Mouse (Mus musculus): ENCODE measurements around the gene 9330182L06Rik. TPM values are rescaled to one million over a fixed set of nuclear protein-coding genes. Genes with fewer than 3 reads are reported as not detected.

9330182L06Rik gene
- polyA plus RNA-seq, 1 experiment from 2014 or later: 4.7 TPM

- Histone ChIP-seq H3K36me3 (ENCODE audit: control insufficient read depth, insufficient read depth, low read length) (no peaks in the 10 kb centered on the region), H3K4me2 (ENCODE audit: low read length) (no peak overlapping the region), H3K9me3 (ENCODE audit: control insufficient read depth, low read length) (no peaks in the 10 kb centered on the region), H3K9ac (ENCODE audit: low read length) (no peak overlapping the region), H3K27me3 (replicated peaks; ENCODE audit: control insufficient read depth, insufficient read depth, low read length) (no peaks in the 10 kb centered on the region), H3K4me1 (replicated peaks; ENCODE audit: control insufficient read depth, insufficient read depth, low read length) (no peaks in the 10 kb centered on the region), H3K27ac (ENCODE audit: low read depth) (no peak overlapping the region), H3K4me3 (ENCODE audit: low read depth, low read length) (no peak overlapping the region)
- no peak for ATAC-seq (replicated peaks; ENCODE audit: low FRiP score, low TSS enrichment, low read depth)
- no peak for DNase-seq (ENCODE audit: low spot score)
- 80% methylated on average over 5 of the region's 5 CpGs for WGBS
These were observed 86.2 kb downstream of the 9330182L06Rik start for GRCm38 (mm10) chr5:9352163-9352562.

GRCm38 (mm10) chr5:9352646-9353045 is 86.7 kb downstream of the 9330182L06Rik start:
- WGBS: 63% methylated on average over 1 of the region's 1 CpGs
- DNase-seq (ENCODE audit: low spot score) (no peak), ATAC-seq (replicated peaks; ENCODE audit: low FRiP score, low TSS enrichment, low read depth) (no peak)
- no peaks in the 10 kb centered on the region for H3K36me3 ChIP-seq (ENCODE audit: control insufficient read depth, insufficient read depth, low read length)
- H3K4me3 ChIP-seq (ENCODE audit: low read depth, low read length): no peak overlapping the region
- no peaks in the 10 kb centered on the region for H3K27me3 ChIP-seq (replicated peaks; ENCODE audit: control insufficient read depth, insufficient read depth, low read length)
- no peaks in the 10 kb centered on the region for H3K9me3 ChIP-seq (ENCODE audit: control insufficient read depth, low read length)
- H3K4me1 ChIP-seq (replicated peaks; ENCODE audit: control insufficient read depth, insufficient read depth, low read length): no peaks in the 10 kb centered on the region
- no peak overlapping the region for H3K4me2 ChIP-seq (ENCODE audit: low read length)
- H3K27ac ChIP-seq (ENCODE audit: low read depth): no peak overlapping the region
- H3K9ac ChIP-seq (ENCODE audit: low read length): no peak overlapping the region

GRCm38 (mm10) chr5:9354257-9354656 is 88.3 kb downstream of the 9330182L06Rik start:
- DNase-seq (ENCODE audit: low spot score) (no peak), ATAC-seq (replicated peaks; ENCODE audit: low FRiP score, low TSS enrichment, low read depth) (no peak)
- H3K27me3 ChIP-seq (replicated peaks; ENCODE audit: control insufficient read depth, insufficient read depth, low read length): no peaks in the 10 kb centered on the region
- no peaks in the 10 kb centered on the region for H3K4me1 ChIP-seq (replicated peaks; ENCODE audit: control insufficient read depth, insufficient read depth, low read length)
- H3K36me3 ChIP-seq (ENCODE audit: control insufficient read depth, insufficient read depth, low read length): no peaks in the 10 kb centered on the region
- H3K9me3 ChIP-seq (ENCODE audit: control insufficient read depth, low read length): no peaks in the 10 kb centered on the region
- WGBS: 88% methylated on average over 1 of the region's 1 CpGs
- H3K4me2 ChIP-seq (ENCODE audit: low read length): no peak overlapping the region
- no peak overlapping the region for H3K4me3 ChIP-seq (ENCODE audit: low read depth, low read length)
- H3K9ac ChIP-seq (ENCODE audit: low read length): no peak overlapping the region
- no peak overlapping the region for H3K27ac ChIP-seq (ENCODE audit: low read depth)

GRCm38 (mm10) chr5:9358076-9358475 is 92.2 kb downstream of the 9330182L06Rik start:
- Histone ChIP-seq H3K4me1 (replicated peaks; ENCODE audit: control insufficient read depth, insufficient read depth, low read length) (no peaks in the 10 kb centered on the region), H3K9ac (ENCODE audit: low read length) (no peak overlapping the region), H3K9me3 (ENCODE audit: control insufficient read depth, low read length) (no peaks in the 10 kb centered on the region), H3K36me3 (ENCODE audit: control insufficient read depth, insufficient read depth, low read length) (no peaks in the 10 kb centered on the region), H3K4me3 (ENCODE audit: low read depth, low read length) (no peak overlapping the region), H3K27me3 (replicated peaks; ENCODE audit: control insufficient read depth, insufficient read depth, low read length) (no peaks in the 10 kb centered on the region), H3K4me2 (ENCODE audit: low read length) (no peak overlapping the region), H3K27ac (ENCODE audit: low read depth) (no peak overlapping the region)
- ATAC-seq (replicated peaks; ENCODE audit: low FRiP score, low TSS enrichment, low read depth): no peak
- no peak for DNase-seq (ENCODE audit: low spot score)
- 49% methylated on average over 2 of the region's 2 CpGs for WGBS

- no peak for DNase-seq (ENCODE audit: low spot score)
- no peak overlapping the region for H3K9ac ChIP-seq (ENCODE audit: low read length)
- H3K27ac ChIP-seq (ENCODE audit: low read depth): no peak overlapping the region
- no peaks in the 10 kb centered on the region for H3K4me1 ChIP-seq (replicated peaks; ENCODE audit: control insufficient read depth, insufficient read depth, low read length)
- 79% methylated on average over 7 of the region's 7 CpGs for WGBS
- H3K4me2 ChIP-seq (ENCODE audit: low read length): no peak overlapping the region
- no peak overlapping the region for H3K4me3 ChIP-seq (ENCODE audit: low read depth, low read length)
- ATAC-seq (replicated peaks; ENCODE audit: low FRiP score, low TSS enrichment, low read depth): no peak
- no peaks in the 10 kb centered on the region for H3K36me3 ChIP-seq (ENCODE audit: control insufficient read depth, insufficient read depth, low read length)
- no peaks in the 10 kb centered on the region for H3K9me3 ChIP-seq (ENCODE audit: control insufficient read depth, low read length)
- H3K27me3 ChIP-seq (replicated peaks; ENCODE audit: control insufficient read depth, insufficient read depth, low read length): no peaks in the 10 kb centered on the region
These were observed 96.2 kb downstream of the 9330182L06Rik start for GRCm38 (mm10) chr5:9361982-9362661.

- Histone ChIP-seq H3K9ac (ENCODE audit: low read length) (no peak overlapping the region), H3K27ac (ENCODE audit: low read depth) (no peak overlapping the region), H3K27me3 (replicated peaks; ENCODE audit: control insufficient read depth, insufficient read depth, low read length) (no peaks in the 10 kb centered on the region), H3K4me3 (ENCODE audit: low read depth, low read length) (no peak overlapping the region), H3K9me3 (ENCODE audit: control insufficient read depth, low read length) (no peaks in the 10 kb centered on the region), H3K4me1 (replicated peaks; ENCODE audit: control insufficient read depth, insufficient read depth, low read length) (no peaks in the 10 kb centered on the region), H3K36me3 (ENCODE audit: control insufficient read depth, insufficient read depth, low read length) (no peaks in the 10 kb centered on the region), H3K4me2 (ENCODE audit: low read length) (no peak overlapping the region)
- WGBS: 65% methylated on average over 1 of the region's 1 CpGs
- DNase-seq (ENCODE audit: low spot score): no peak
- no peak for ATAC-seq (replicated peaks; ENCODE audit: low FRiP score, low TSS enrichment, low read depth)
These were observed 99.0 kb downstream of the 9330182L06Rik start for GRCm38 (mm10) chr5:9364937-9365336.

GRCm38 (mm10) chr5:9367920-9368692 is 102.2 kb downstream of the 9330182L06Rik start:
- Histone ChIP-seq H3K27ac (ENCODE audit: low read depth) (no peak overlapping the region), H3K9me3 (ENCODE audit: control insufficient read depth, low read length) (no peaks in the 10 kb centered on the region)
- DNase-seq (ENCODE audit: low spot score): no peak

GRCm38 (mm10) chr5:9371127-9371526 is 105.2 kb downstream of the 9330182L06Rik start:
- no peaks in the 10 kb centered on the region for H3K4me1 ChIP-seq (replicated peaks; ENCODE audit: control insufficient read depth, insufficient read depth, low read length)
- no peak for ATAC-seq (replicated peaks; ENCODE audit: low FRiP score, low TSS enrichment, low read depth)
- WGBS: 90% methylated on average over 3 of the region's 3 CpGs
- no peak overlapping the region for H3K4me3 ChIP-seq (ENCODE audit: low read depth, low read length)
- no peak overlapping the region for H3K27ac ChIP-seq (ENCODE audit: low read depth)
- no peaks in the 10 kb centered on the region for H3K9me3 ChIP-seq (ENCODE audit: control insufficient read depth, low read length)
- H3K9ac ChIP-seq (ENCODE audit: low read length): no peak overlapping the region
- H3K4me2 ChIP-seq (ENCODE audit: low read length): no peak overlapping the region
- H3K36me3 ChIP-seq (ENCODE audit: control insufficient read depth, insufficient read depth, low read length): no peaks in the 10 kb centered on the region
- DNase-seq (ENCODE audit: low spot score): no peak
- H3K27me3 ChIP-seq (replicated peaks; ENCODE audit: control insufficient read depth, insufficient read depth, low read length): no peaks in the 10 kb centered on the region

More at GRCm38 (mm10) chr5:9367920-9368692, 102.2 kb downstream of the 9330182L06Rik start:
- Histone ChIP-seq H3K27me3 (replicated peaks; ENCODE audit: control insufficient read depth, insufficient read depth, low read length) (no peaks in the 10 kb centered on the region), H3K36me3 (ENCODE audit: control insufficient read depth, insufficient read depth, low read length) (no peaks in the 10 kb centered on the region), H3K4me2 (ENCODE audit: low read length) (no peak overlapping the region), H3K4me3 (ENCODE audit: low read depth, low read length) (no peak overlapping the region), H3K4me1 (replicated peaks; ENCODE audit: control insufficient read depth, insufficient read depth, low read length) (no peaks in the 10 kb centered on the region), H3K9ac (ENCODE audit: low read length) (no peak overlapping the region)
- 64% methylated on average over 11 of the region's 11 CpGs for WGBS
- no peak for ATAC-seq (replicated peaks; ENCODE audit: low FRiP score, low TSS enrichment, low read depth)
